Mouse (Mus musculus) layer of hippocampus, adult 2 months (tissue): Measurements from ENCODE around the gene Oasl2. TPM values are rescaled to one million over a fixed set of nuclear protein-coding genes. Genes with fewer than 3 reads are reported as not detected.
"Not testable (repeated sequence)": the region's sequence is repeated elsewhere in the genome, so short reads cannot be mapped to it uniquely, and the experiment has no call there.

ENCODE experiments used
- DNase-seq, 2 experiments: peaks; one replicate each; pipeline ENCODE4 v3.0.0; 2022; ENCODE audit warnings: low spot score in 2 of 2
- H3K27ac ChIP-seq: fragments of 200-600 bp; 2 replicates; pipeline ENCODE4 v1.8.1; 2022
- H3K4me3 ChIP-seq: fragments of 200-600 bp; 2 replicates; pipeline ENCODE4 v1.8.1; 2022; ENCODE audit warnings: mild to moderate bottlenecking
- CTCF ChIP-seq: fragments of 200-600 bp; conservative IDR thresholded peaks from 2 replicates; pipeline ENCODE4 v1.8.1; 2022; ENCODE audit warnings: antibody characterized with exemption, mild to moderate bottlenecking, moderate library complexity
- total RNA-seq, 2 experiments: library from RNA; stranded (reverse); gene quantifications; 2 replicates each; pipeline ENCODE4 v1.2.3; 2021

Oasl2 gene
- total RNA-seq, 2 experiments from 2014 or later, result 2.2 to 2.9 TPM

DNA sequence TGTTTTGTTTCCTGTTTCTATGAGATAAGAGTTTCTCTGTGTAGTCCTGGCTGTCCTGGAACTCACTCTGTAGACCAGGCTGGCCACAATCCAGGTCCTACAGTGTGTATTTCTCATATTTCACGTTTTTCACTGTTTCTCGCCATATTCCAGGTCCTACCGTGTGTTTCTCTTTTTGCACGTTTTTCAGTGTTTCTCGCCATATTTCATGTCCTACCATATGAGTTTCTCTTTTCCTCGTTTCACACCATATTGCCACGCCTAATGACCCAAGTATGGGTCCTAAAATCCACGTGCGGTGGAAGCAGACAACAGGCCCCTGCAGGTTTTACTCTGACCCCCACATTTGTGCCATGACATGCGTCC is 25.6 kb downstream of the Oasl2 start:
- no peak for TF ChIP-seq CTCF
- Histone ChIP-seq H3K27ac (no peak overlapping the region), H3K4me3 (no peak overlapping the region)
- DNase-seq, result no peak

DNA sequence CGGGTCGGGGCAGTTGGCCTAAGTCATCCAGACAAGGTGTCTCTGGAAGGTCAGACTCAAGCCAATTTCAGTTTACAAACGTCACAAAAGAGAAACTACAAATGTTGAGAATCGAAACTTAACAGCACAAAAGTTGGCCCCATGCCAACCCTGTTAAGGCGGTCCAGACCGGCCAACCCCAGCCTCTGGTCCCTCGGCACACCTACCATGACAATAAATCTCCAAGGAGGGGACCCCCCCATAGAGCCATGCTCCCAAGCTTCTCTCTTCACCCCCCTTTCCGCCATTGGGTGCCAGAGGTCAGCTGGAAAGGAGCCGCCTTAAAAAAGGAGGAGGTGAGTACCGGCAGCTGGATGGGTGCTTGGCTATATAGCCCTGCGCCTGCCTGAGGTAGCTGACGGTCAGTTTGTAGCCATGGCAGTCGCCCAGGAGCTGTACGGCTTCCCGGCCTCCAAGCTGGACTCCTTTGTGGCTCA is 26.3 kb downstream of the Oasl2 start, which contains the start of gene Oasl1:
TSS of gene Oasl1 (plus strand) at position 243 of the 476 bp plus-strand sequence.
- peak within 1 kb of the TSS; percentile 42 for H3K4me3 ChIP-seq
- no peak within 1 kb of the TSS for H3K27ac ChIP-seq
- no peak for DNase-seq
- no peak for TF ChIP-seq CTCF

DNA sequence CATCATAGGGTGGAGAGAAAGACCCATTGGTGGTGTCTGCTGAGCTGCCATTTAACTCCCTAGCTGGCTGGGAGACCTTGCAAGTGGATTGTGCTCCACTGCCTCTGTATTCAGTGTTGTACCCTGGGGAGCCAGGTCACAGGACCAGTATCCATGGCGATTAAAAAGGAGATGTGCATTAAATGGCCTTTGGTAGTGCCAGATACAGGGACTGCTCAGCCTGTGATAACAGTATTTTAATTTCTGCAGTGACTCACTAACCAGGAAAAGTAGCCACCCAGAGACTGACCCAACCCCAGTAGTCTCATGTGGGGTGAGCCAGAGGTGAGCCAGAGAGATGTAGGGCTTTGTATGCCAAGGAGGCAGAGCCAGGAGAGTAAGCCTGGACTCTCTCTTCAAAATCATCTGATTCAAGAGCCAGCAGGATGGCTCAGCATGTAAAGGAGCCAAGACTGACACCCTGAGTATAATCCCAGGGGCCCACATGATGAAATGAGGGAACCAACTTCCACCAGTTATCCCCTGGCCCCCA is 29.5 kb downstream of the Oasl2 start:
- no peak overlapping the region for H3K4me3 ChIP-seq
- no peak for DNase-seq
- no peak overlapping the region for H3K27ac ChIP-seq
- no peak for TF ChIP-seq CTCF

DNA sequence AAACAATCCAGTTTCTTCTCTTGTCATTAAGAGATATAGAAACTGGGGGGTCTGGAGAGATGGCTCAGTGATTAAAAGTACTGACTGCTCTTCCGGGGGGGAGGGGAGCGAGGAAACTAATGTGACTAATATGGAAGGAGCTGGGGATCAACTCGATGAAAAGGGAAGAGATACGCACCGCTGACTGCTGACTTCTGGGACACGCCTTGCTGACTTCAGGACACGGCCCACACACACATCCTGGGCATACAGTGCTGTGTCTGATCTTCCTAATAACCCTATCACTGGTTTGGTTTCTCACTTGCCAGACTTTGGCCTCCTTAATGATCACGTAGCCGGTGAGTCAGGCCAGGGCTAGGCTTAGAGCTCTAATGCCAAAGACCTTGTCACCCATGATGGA is 30.0 kb downstream of the Oasl2 start:
- no peak for DNase-seq
- TF ChIP-seq CTCF, result no peak
- no peak overlapping the region for H3K4me3 ChIP-seq
- H3K27ac ChIP-seq, result no peak overlapping the region

DNA sequence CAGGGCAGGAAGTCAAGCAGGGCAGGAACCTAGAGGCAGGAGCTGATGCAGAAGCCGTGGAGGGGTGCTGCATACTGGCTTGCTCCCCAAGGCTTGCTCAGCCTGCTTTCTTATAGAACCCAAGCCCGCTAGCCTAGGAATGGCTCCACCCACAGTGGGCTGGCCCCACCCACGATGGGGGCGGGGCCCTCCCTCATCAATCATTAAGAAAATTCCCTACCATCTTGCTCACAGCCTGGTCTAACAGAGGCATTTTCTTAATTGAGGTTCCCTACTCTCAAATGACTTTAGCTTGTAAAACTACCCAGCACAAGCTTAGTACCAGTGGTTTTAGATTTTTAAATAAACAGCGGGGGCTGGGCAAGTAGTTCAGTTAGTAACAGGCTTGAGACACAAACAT is 34.9 kb downstream of the Oasl2 start:
- H3K27ac ChIP-seq, result no peak overlapping the region
- DNase-seq, result no peak
- TF ChIP-seq CTCF, result no peak
- no peak overlapping the region for H3K4me3 ChIP-seq

DNA sequence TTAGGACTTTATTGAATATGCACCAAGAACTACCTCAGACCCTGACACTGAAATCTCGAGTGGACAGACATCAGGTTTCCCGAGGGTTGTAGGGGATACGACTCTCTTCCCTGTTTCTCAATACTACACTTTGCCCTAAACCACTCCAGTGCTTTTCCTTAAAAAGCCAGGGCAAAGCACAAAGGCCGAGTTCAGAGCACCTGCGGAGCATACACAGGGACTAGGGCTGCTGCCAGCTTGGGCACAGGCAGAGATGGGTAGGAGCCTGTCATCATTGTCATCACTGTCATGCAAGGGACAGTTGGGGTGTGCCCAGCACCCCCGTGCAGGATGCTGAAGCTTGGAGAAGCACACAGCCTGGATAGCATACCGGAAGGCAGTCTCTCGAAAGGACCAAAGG is 36.5 kb downstream of the Oasl2 start:
- Histone ChIP-seq H3K27ac (no peak overlapping the region), H3K4me3 (no peak overlapping the region)
- no peak for TF ChIP-seq CTCF
- DNase-seq, result no peak

DNA sequence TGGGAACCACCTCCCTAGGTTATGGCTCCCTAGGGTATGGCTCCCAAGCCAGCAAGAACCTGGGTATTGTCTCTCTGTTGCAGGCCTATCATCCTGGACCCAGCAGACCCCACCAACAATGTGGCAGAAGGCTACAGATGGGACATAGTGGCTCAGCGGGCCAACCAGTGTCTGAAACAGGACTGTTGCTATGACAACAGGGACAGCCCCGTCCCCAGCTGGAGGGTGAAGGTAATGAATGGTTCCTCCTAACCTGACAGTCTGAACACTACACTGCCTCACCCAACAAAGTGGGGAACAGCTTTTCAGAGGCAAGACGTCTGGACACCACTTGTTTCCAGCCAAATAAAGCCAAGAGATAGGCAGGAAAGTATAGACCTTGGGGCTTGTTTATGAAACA is 39.1 kb downstream of the Oasl2 start:
- DNase-seq, result no peak
- H3K27ac ChIP-seq, result no peak overlapping the region
- no peak overlapping the region for H3K4me3 ChIP-seq
- no peak for TF ChIP-seq CTCF

DNA sequence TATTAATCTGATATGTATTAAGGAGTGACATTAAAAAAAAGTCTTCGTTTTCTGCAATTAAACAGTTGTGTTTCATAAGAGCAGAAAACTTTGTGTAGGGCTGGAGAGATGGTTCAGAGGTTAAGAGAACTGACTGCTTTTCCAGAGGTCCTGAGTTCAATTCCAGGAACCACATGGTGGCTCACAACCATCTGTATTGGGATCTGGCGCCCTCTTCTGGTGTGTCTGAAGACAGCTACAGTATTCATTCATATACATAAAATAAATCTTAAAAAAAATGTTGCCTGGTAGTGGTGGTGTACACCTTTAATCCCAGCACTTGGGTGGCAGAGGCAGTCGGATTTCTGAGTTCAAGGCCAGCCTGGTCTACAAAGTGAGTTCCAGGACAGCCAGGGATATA is 44.4 kb downstream of the Oasl2 start:
- DNase-seq, H3K4me3 ChIP-seq, H3K27ac ChIP-seq: not testable (repeated sequence)
- peak; percentile 68 for TF ChIP-seq CTCF

DNA sequence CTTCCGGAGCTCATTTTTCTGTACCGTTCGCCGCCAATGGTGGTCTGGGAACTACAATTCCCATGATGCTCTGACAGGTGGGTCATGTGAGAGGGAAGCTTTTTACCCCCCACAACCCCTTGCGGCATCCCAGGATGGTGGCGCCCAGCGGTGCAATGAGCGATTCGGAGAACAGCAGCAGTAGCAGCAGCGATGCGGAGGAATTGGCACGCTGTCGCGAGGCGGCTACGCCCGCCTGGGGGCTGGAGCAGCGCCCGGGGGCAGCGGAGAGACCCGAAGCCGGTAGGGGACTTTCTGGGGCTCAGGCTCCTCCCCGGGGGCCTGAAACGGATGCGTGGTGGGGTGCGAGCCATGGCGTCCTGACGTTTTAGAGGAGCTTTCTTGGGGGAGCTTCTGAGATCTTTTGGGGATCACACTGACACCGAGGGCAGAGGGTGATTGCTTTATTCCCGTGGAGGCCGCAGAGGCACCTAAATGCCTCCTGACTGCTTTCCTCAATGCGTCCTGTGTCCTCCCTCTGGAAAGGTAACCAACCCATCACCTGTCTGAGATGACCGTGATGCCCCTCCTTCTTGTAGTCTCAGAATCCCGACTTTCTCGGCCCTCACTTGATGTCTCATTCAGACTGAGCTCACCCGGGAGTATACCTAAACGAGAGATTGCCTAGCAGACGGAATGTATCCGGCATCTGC is 45.5 kb downstream of the Oasl2 start, which contains the start of gene 2210016L21Rik:
TSS of gene 2210016L21Rik (plus strand) at position 85 of the 692 bp plus-strand sequence.
- H3K4me3 ChIP-seq, result peak within 1 kb of the TSS; percentile 94
- H3K27ac ChIP-seq, result peak within 1 kb of the TSS; percentile 98
- peak; percentile 85 to 90 for DNase-seq
- TF ChIP-seq CTCF, result peak; percentile 59

DNA sequence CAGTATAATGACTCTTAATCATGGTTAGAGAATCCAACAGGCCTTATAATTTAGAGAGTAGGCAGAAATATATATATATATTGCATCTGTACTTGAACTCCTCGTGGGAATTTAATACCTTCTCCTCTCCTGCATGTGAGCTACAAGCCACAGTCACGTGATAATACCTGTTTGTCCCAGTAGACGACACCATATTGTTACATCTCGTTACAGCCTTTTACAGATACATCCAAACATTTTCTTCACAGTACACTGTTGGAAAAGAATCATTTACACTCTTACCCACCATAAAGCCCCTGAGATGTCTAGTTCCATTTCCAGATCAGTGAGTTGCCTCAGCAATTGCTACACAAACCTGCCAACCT is 46.0 kb downstream of the Oasl2 start:
- Histone ChIP-seq H3K27ac (peak overlapping the region; percentile 98), H3K4me3 (peak overlapping the region; percentile 94)
- no peak for TF ChIP-seq CTCF
- no peak for DNase-seq

DNA sequence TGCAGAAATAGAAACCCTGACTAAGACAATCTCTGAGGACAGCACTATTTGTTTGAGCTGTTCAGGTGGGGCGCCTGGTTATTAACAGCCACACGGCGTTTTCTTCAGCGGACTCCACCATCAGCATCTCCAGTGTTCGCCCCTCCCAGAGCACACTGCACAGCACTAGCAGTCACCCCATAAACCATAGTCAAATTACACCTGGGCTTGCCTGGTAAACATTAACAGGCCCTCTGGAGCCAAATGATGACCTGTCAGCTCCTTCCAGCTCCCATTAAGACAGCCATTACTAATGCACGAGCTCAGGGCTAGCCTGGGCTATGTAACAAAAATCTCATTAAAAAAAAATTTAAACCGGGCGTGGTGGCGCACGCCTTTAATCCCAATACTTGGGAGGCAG is 48.3 kb downstream of the Oasl2 start:
- no peak overlapping the region for H3K4me3 ChIP-seq
- no peak for TF ChIP-seq CTCF
- DNase-seq, result no peak
- no peak overlapping the region for H3K27ac ChIP-seq

DNA sequence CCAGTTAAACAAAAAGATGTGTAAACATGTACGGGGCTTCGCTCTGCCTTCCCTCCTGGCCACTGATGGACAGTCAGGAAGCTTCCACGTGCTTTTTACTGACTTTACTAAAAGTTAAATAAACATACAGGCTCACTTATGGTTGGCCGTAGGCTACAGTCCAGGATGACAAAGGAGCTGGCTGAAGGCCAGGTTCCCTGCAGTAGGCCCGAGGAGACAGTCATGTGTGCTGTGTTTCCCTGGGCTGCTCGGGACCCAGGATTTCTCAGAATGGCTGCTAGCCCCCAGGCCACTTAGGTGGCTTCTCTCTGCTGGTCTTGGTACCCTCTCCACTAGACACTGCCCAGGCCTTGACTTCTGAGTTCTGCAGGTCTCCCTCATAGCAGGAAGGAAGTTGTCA is 52.2 kb downstream of the Oasl2 start:
- Histone ChIP-seq H3K4me3 (no peak overlapping the region), H3K27ac (no peak overlapping the region)
- peak in 1 of 2 experiments; percentile 17 for DNase-seq
- TF ChIP-seq CTCF, result no peak

DNA sequence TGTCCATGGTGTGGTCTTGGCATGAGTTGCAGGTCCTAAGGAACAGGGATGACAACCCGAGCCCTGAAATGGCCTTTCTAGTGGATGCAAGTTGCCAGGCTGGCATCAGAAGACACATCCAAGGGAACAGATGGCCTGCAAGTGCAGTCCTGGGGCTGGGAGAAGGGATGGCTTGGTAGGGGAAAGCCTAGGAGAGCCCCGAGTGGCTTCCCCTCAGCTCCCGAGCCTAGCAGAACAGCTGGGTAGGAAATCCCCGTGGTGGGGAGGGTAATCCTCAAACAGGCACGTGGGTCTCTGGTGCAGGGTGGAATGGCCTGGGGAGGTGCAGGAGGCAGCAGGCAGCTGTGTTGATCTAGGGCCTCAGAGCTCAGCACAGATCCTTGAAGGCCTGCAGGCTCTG is 52.6 kb downstream of the Oasl2 start:
- TF ChIP-seq CTCF, result no peak
- peak in 1 of 2 experiments; percentile 15 for DNase-seq
- no peak overlapping the region for H3K4me3 ChIP-seq
- no peak overlapping the region for H3K27ac ChIP-seq

DNA sequence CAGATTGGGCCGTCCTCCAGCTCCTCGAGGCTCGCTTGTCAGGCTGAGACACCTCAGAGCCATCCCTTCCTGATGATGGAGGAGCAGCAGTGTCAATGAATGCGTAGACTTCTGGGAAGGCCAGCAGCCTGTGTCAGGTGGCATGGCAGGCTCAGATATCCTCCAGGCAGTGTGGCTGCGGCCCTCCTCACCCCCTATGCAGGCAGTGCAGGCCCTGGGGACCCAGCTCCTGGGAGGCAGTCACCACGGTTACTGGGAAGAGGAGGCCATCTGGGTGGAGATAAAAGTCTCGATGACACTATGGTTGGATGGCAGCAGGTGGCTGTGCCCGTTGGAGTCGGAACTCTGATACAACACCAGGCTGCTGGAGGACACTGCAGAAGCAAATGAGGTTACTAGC is 53.1 kb downstream of the Oasl2 start:
- Histone ChIP-seq H3K27ac (no peak overlapping the region), H3K4me3 (no peak overlapping the region)
- DNase-seq, result no peak
- TF ChIP-seq CTCF, result no peak
